Mouse (Mus musculus) ES-E14 (cell line): ENCODE data around the gene Slfn14. TPM values are rescaled to one million over a fixed set of nuclear protein-coding genes. Genes with fewer than 3 reads are reported as not detected.

Source experiments
- DNase-seq: peaks from one replicate; pipeline ENCODE4 v3.0.0-alpha.2; 2013; ENCODE audit warnings: low read depth, low spot score
- H3K27ac ChIP-seq: 2 replicates; pipeline ENCODE4 v1.5.1; 2012; ENCODE audit warnings: low read depth, mild to moderate bottlenecking, low read length, moderate library complexity, mixed read lengths; ENCODE audit not compliant: poor library complexity, insufficient read depth, severe bottlenecking
- H3K36me3 ChIP-seq: 2 replicates; pipeline ENCODE4 v1.6.1; 2012; ENCODE audit warnings: mild to moderate bottlenecking, low read length, moderate library complexity, mixed read lengths; ENCODE audit not compliant: control insufficient read depth, poor library complexity, insufficient read depth, severe bottlenecking
- H3K4me1 ChIP-seq, 2 experiments: fragments of 150-350 bp in 1 of 2; sonication (generic) in 1 of 2; 2 replicates each; pipeline ENCODE4 v1.6.1; 2012; ENCODE audit warnings: low read length in 2 of 2, mild to moderate bottlenecking in 1 of 2, mixed read lengths in 1 of 2; ENCODE audit not compliant: control insufficient read depth in 2 of 2, insufficient read depth in 2 of 2, poor library complexity in 1 of 2
- H3K4me3 ChIP-seq, 2 experiments: fragments of 150-350 bp in 1 of 2; sonication (generic) in 1 of 2; 2 replicates each; pipeline ENCODE4 v1.5.1; 2012; ENCODE audit warnings: low read length in 2 of 2, low read depth in 1 of 2, mild to moderate bottlenecking in 1 of 2, mixed read lengths in 1 of 2; ENCODE audit not compliant: insufficient read depth in 1 of 2, poor library complexity in 1 of 2, severe bottlenecking in 1 of 2
- H3K9ac ChIP-seq: 2 replicates; pipeline ENCODE4 v1.6.1; 2012; ENCODE audit warnings: low read depth, mild to moderate bottlenecking, low read length, mixed read lengths; ENCODE audit not compliant: poor library complexity, insufficient read depth, severe bottlenecking
- H3K9me3 ChIP-seq: fragments of 150-350 bp; sonication (generic); 2 replicates; pipeline ENCODE4 v1.6.1; 2012; ENCODE audit warnings: low read depth, mild to moderate bottlenecking, low read length; ENCODE audit not compliant: control insufficient read depth, insufficient read depth
- HCFC1 ChIP-seq: IDR thresholded peaks from 2 replicates; pipeline ENCODE4 v1.6.1; 2012; ENCODE audit warnings: low read length, inconsistent platforms, borderline replicate concordance; ENCODE audit not compliant: insufficient read depth
- MAFK ChIP-seq: IDR thresholded peaks from 2 replicates; pipeline ENCODE4 v1.6.1; 2014; ENCODE audit warnings: mild to moderate bottlenecking, low read depth, low read length, inconsistent platforms; ENCODE audit not compliant: insufficient read depth
- ZC3H11A ChIP-seq: IDR thresholded peaks from 2 replicates; pipeline ENCODE4 v1.6.1; 2012; ENCODE audit warnings: low read depth, mild to moderate bottlenecking, inconsistent platforms, low read length, borderline replicate concordance
- ZNF384 ChIP-seq: IDR thresholded peaks from 2 replicates; pipeline ENCODE4 v1.6.1; 2012; ENCODE audit warnings: low read depth, low read length, inconsistent platforms
- in situ Hi-C, 2 experiments: fragments of 600-800 bp; cut with MboI; formaldehyde crosslinking; loops; one replicate each; pipeline ENCODE4 v1.15.1; 2025; ENCODE audit warnings: low sequenced_read_pairs in 2 of 2, inconsistent platforms in 1 of 2; ENCODE audit not compliant: unreplicated experiment in 2 of 2
- total RNA-seq: library from RNA; depleted of rRNA; stranded (reverse); fragments of 300-350 nt; gene quantifications from 2 replicates; pipeline ENCODE4 v1.2.3, GENCODE M21; 2012; rRNA removed

Slfn14 gene
- total RNA-seq, 1 experiment = not detected

DNA sequence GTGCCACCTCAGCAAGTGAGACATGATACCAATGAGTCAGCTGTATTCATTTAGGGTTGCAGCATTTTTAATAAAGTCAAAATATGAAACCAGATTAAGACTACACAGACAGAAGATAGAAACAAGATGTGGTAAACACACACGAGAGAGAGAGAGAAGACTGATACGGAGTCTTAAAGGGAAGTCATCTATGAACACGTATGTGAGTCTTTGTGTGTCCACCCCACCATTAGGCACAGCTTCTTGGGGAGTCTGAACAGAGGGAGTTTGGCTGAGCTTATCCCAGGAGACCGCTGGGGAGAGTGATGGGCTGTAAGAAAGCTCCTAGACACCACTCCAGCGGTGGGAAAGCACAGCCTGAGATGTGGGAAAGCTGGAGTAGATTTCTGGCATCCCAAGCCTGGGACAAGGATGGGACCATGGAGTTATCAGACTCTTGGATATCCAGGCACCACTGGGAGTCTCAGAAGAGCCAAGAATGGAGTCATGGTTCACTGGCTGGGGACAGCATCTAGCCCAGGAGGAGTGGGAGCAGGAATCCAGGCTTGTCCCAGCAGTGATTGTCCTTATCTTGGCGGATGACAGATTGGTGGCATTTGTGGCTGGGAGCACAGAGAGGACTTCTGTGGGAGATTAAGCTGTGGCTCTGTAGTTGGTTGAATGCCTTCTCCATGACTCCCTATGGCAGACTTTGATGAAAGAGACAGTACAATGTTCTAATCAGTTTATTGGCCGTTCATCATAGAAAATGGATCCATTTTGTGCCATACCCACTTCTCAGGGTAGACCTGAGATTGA lies 58.4 kb downstream of the Slfn14 start:
- Histone ChIP-seq H3K4me3 (no peak overlapping the region), H3K9me3 (no peaks in the 10 kb centered on the region), H3K27ac (no peak overlapping the region), H3K9ac (no peak overlapping the region), H3K36me3 (no peaks in the 10 kb centered on the region), H3K4me1 (no peaks in the 10 kb centered on the region)
- TF ChIP-seq MAFK = no peak
- no peak for TF ChIP-seq HCFC1
- TF ChIP-seq ZC3H11A = no peak
- DNase-seq = no peak
- in situ Hi-C loops = no loop called here

DNA sequence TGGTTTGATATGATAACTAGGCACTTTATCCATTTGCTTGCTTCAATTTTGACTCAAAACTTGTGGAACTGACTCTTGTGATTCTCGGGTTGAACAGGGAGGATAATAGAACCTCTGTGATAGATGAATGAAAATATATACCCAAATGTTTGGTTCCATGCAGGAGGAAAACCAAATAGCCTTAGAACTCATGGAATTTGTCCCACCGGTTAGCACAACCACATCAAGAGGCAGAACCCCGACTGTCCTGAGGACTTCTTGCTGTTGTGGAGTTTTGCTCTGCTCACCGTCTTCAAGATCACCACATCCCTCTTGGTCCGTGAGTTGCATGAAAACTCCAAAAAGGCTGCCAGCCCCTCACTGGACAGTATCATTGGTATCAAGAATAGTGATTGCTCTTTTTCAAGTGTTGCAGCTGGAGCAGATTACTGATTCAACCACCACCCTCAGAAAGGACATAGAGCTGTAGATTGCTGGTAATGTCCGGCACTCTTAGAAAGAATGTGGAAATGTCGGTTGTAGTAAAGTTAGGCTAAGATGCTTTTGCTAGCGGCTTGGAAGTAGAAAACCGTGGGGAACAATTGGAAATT lies 61.1 kb downstream of the Slfn14 start:
- Histone ChIP-seq H3K36me3 (no peaks in the 10 kb centered on the region), H3K4me3 (no peak overlapping the region), H3K4me1 (no peaks in the 10 kb centered on the region), H3K9me3 (no peaks in the 10 kb centered on the region), H3K27ac (no peak overlapping the region), H3K9ac (no peak overlapping the region)
- TF ChIP-seq ZNF384 = no peak
- in situ Hi-C loops = no loop called here
- DNase-seq = no peak

Other genes starting within 250 kb of the Slfn14 start
- 0.26 and 2.0 TPM in 2 replicates for gene Slfn2, start 221.6 kb downstream of the Slfn14 start, total RNA-seq
- gene Slfn1, start 169.9 kb downstream of the Slfn14 start, total RNA-seq = not detected in 2 replicates
- 0.58 and 1.3 TPM in 2 replicates for gene Slfn4, start 111.5 kb downstream of the Slfn14 start, total RNA-seq
- gene Slfn3, start 95.4 kb downstream of the Slfn14 start, total RNA-seq = 2.4 and 3.3 TPM in 2 replicates
- gene Ap2b1, start 12.3 kb upstream of the Slfn14 start, total RNA-seq = 49.0 and 58.5 TPM in 2 replicates
- gene Pex12, start 15.9 kb upstream of the Slfn14 start, total RNA-seq = 5.4 and 10.0 TPM in 2 replicates
- 1.2 and 1.9 TPM in 2 replicates for gene Rasl10b, start 122.4 kb upstream of the Slfn14 start, total RNA-seq
- gene Gas2l2, start 142.7 kb upstream of the Slfn14 start, total RNA-seq = 0.09 TPM in 1 of 2 replicates, not detected in the other
- 0.36 TPM in 1 of 2 replicates, not detected in the other for gene 1700020L24Rik, start 151.0 kb upstream of the Slfn14 start, total RNA-seq
- gene Mmp28, start 176.3 kb upstream of the Slfn14 start, total RNA-seq = 0.79 and 1.3 TPM in 2 replicates
- 33.8 and 53.8 TPM in 2 replicates for gene Taf15, start 186.4 kb upstream of the Slfn14 start, total RNA-seq
- gene Heatr9, start 235.4 kb upstream of the Slfn14 start, total RNA-seq = not detected in 2 replicates
- not detected in 2 replicates for gene Ccl5, start 243.8 kb upstream of the Slfn14 start, total RNA-seq